Mouse (Mus musculus) embryonic facial prominence, embryonic 15.5 days (tissue): ENCODE data around the gene Bag5. TPM values are rescaled to one million over a fixed set of nuclear protein-coding genes. Genes with fewer than 3 reads are reported as not detected.

Experiments
- ATAC-seq: fragments of 200-750 bp; cut with Nextera tagmentation; 2 replicates; pipeline ENCODE4 v1.8.0; 2017; ENCODE audit warnings: low read depth, moderate TSS enrichment; ENCODE audit not compliant: insufficient number of reproducible peaks, low FRiP score, low TSS enrichment
- H3K27ac ChIP-seq: fragments of 300-500 bp; sonication (generic); replicated peaks from 2 replicates; pipeline ENCODE4 v1.5.1; 2015; ENCODE audit warnings: mild to moderate bottlenecking, inconsistent platforms
- H3K27me3 ChIP-seq: fragments of 300-500 bp; sonication (generic); 2 replicates; pipeline ENCODE4 v1.6.1; 2015; ENCODE audit warnings: inconsistent platforms
- H3K36me3 ChIP-seq: fragments of 300-500 bp; sonication (generic); 2 replicates; pipeline ENCODE4 v1.6.1; 2015; ENCODE audit warnings: mild to moderate bottlenecking, inconsistent platforms
- H3K4me1 ChIP-seq: fragments of 300-500 bp; sonication (generic); 2 replicates; pipeline ENCODE4 v1.6.1; 2015; ENCODE audit warnings: inconsistent platforms
- H3K4me2 ChIP-seq: fragments of 300-500 bp; sonication (generic); replicated peaks from 2 replicates; pipeline ENCODE4 v1.6.1; 2015; ENCODE audit warnings: mild to moderate bottlenecking, inconsistent platforms
- H3K4me3 ChIP-seq: fragments of 300-500 bp; sonication (generic); replicated peaks from 2 replicates; pipeline ENCODE4 v1.5.1; 2015; ENCODE audit warnings: mild to moderate bottlenecking, inconsistent platforms
- H3K9ac ChIP-seq: fragments of 300-500 bp; sonication (generic); 2 replicates; pipeline ENCODE4 v1.6.1; 2015; ENCODE audit warnings: inconsistent platforms
- H3K9me3 ChIP-seq: fragments of 300-500 bp; sonication (generic); replicated peaks from 2 replicates; pipeline ENCODE4 v1.6.1; 2016; ENCODE audit warnings: inconsistent platforms
- WGBS: fragments of 180-500 bp; shearing (Covaris S2); methylation state at CpG from one replicate; pipeline ENCODE4 v1.1.7; 2015; 5-methylcytosine and 5-hydroxymethylcytosine counted together
- polyA plus RNA-seq: library from polyadenylated mRNA; unstranded; fragments of >200 nt; fragmentation: Nextera tagmentation; extraction: Ambion mirVana; gene quantifications from 2 replicates; pipeline ENCODE4 v1.2.1, GENCODE M21; 2015

The Bag5 gene
- polyA plus RNA-seq, 1 experiment from 2014 or later = 65.5 TPM

DNA sequence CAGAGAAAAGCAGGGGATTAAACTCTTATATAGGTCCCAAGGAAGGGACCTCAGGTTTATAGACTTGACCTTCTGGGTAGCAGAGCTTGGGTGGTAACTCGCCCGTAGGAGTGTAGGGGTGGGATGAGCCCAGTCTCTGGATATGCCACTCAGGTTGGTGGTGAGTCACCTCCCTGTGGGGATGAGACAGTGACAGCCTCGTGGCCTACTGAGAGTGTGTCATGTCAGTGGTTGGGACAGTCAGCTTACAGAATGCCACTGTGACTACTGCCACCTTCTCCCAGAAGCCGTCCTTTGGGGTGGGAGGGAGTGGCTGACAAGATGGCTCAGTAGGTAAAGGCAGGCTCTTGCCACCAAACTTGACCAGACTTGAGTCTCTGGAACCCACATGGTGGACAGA lies 26.7 kb downstream of the Bag5 start:
- no peak for ATAC-seq
- 77% methylated on average over 4 of the region's 4 CpGs for WGBS
- H3K9me3 ChIP-seq = no peaks in the 10 kb centered on the region
- H3K27me3 ChIP-seq = no peaks in the 10 kb centered on the region
- H3K4me1 ChIP-seq = peaks cover 28% of the 10 kb centered on the region
- H3K4me2 ChIP-seq = no peak overlapping the region
- peaks cover 11% of the 10 kb centered on the region; the same call in 1 of the 2 replicates for H3K36me3 ChIP-seq
- H3K27ac ChIP-seq = no peak overlapping the region
- no peak overlapping the region for H3K4me3 ChIP-seq
- no peak overlapping the region for H3K9ac ChIP-seq

DNA sequence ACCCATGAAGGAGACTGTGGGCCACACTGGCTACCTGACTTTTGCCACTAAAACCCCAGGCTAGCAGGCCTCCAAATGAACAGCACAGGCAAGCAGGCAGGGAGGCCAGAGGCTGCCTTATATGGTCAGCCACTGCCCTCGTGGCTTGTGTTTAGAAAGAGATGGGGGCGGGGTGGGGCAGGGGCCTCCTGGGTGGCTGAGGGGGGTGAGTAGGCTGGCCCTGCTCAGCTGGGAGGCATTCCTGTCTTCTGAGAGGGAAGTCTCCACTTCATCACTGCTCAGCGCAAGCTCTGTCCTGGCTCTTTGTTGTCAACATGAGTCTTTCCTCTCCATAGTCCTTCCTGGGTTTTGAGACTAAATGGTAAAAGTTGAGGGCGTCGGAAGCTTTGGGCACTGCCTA lies 30.3 kb downstream of the Bag5 start:
- Histone ChIP-seq H3K4me1 (peaks cover 28% of the 10 kb centered on the region), H3K9ac (no peak overlapping the region), H3K27ac (0 out of 2 replicates have a peak overlapping the region, but pooled peaks have one; percentile 12), H3K4me3 (no peak overlapping the region), H3K4me2 (no peak overlapping the region), H3K27me3 (no peaks in the 10 kb centered on the region), H3K9me3 (no peaks in the 10 kb centered on the region), H3K36me3 (peaks cover 23% of the 10 kb centered on the region)
- ATAC-seq = no peak
- 72% methylated on average over 5 of the region's 5 CpGs for WGBS

DNA sequence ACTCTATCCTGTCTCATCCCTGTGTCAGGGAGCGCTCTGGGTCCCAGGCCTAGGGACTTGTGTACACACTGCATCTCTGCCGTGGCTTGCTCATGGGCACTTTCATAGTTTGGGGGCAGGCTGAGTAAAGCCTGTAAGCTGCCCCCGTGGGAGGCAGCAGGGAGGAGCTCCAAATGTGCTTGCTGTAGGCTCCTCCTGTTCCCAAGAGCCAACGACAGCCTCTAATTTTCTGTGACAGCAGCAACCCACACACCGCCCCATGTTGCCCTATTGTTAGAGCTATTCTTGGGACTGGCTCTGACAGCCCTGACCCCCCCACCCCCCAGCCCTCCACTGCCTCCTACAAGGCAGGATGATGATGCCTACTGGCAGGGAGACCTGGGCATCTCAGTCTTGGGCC lies 31.1 kb downstream of the Bag5 start:
- 73% methylated on average over 5 of the region's 5 CpGs for WGBS
- ATAC-seq = no peak
- H3K36me3 ChIP-seq = peaks cover 23% of the 10 kb centered on the region
- no peaks in the 10 kb centered on the region for H3K9me3 ChIP-seq
- H3K27ac ChIP-seq = no peak overlapping the region
- no peak overlapping the region for H3K9ac ChIP-seq
- H3K4me2 ChIP-seq = no peak overlapping the region
- no peaks in the 10 kb centered on the region for H3K27me3 ChIP-seq
- H3K4me3 ChIP-seq = no peak overlapping the region
- peaks cover 26% of the 10 kb centered on the region for H3K4me1 ChIP-seq

DNA sequence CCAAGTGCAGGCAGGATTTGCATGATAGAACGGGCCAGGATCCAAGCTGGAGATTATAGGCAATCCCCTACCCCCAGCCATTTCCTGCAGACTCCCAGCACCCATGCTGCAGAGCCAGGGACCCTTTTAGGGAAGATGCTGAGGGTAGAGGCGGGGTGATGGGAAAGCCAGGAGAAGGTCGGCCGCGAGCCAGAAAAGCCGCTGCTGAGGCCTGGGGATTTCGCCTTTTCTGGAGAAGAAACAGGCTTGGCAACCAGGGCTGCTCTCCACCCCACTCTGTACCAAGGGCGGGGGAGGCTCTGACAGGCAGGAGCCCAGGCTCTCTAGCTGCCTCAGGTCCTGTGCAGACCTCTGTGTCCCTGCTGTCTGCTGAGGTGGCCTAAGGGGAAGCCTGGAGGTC lies 31.8 kb downstream of the Bag5 start:
- Histone ChIP-seq H3K27me3 (no peaks in the 10 kb centered on the region), H3K4me1 (peaks cover 26% of the 10 kb centered on the region), H3K27ac (no peak overlapping the region), H3K36me3 (peaks cover 23% of the 10 kb centered on the region), H3K4me2 (no peak overlapping the region), H3K9me3 (no peaks in the 10 kb centered on the region), H3K9ac (no peak overlapping the region), H3K4me3 (no peak overlapping the region)
- 81% methylated on average over 8 of the region's 8 CpGs for WGBS
- ATAC-seq = no peak

DNA sequence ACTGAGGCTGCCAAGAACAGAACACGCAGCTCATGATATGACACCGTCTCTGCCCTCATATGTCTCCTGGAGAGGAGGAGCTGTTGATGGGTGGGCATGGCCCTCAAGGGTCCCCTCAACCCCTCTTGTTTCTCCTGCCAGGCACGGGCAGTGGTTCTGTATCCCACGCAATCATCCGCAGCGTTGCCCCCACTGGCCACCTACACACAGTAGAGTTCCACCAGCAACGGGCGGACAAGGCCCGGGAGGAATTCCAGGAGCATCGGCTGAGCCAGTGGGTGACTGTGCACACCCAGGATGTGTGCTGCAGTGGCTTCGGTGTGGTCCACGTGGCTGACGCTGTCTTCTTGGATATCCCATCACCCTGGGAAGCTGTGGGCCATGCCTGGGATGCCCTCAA lies 32.4 kb downstream of the Bag5 start:
- ATAC-seq = no peak
- Histone ChIP-seq H3K4me1 (peaks cover 26% of the 10 kb centered on the region), H3K4me2 (no peak overlapping the region), H3K9me3 (no peaks in the 10 kb centered on the region), H3K27me3 (no peaks in the 10 kb centered on the region), H3K4me3 (no peak overlapping the region), H3K36me3 (peaks cover 23% of the 10 kb centered on the region), H3K27ac (no peak overlapping the region), H3K9ac (no peak overlapping the region)
- WGBS = 93% methylated on average over 13 of the region's 13 CpGs

DNA sequence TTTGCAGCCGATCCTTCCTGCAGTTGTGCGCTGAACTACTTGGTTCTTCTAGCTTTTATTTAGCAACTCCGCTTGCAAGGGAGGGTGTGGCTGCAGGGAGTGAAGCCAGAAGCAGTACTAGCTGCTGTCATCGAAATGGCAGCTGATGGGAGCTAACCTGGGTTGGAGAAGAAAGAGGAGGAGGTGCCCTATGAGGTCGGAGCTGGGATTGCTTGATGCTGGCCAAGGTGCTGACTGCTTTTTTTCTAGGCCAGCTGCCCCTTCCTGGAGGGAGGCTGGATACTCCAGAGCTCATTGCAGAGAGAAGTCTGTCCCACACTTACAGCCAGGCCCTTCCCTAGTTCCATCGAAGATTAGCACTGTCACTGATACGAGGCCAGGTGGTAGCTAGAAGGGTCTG lies 34.1 kb downstream of the Bag5 start:
- Histone ChIP-seq H3K9ac (peak overlapping the region; percentile 48; the same call in 1 of the 2 replicates), H3K27me3 (peaks cover 8% of the 10 kb centered on the region), H3K36me3 (peaks cover 23% of the 10 kb centered on the region), H3K4me2 (peak overlapping the region; percentile 84), H3K27ac (no peak overlapping the region), H3K4me3 (peak overlapping the region; percentile 62), H3K4me1 (peaks cover 26% of the 10 kb centered on the region), H3K9me3 (no peaks in the 10 kb centered on the region)
- WGBS = 50% methylated on average over 7 of the region's 7 CpGs
- ATAC-seq = no peak

DNA sequence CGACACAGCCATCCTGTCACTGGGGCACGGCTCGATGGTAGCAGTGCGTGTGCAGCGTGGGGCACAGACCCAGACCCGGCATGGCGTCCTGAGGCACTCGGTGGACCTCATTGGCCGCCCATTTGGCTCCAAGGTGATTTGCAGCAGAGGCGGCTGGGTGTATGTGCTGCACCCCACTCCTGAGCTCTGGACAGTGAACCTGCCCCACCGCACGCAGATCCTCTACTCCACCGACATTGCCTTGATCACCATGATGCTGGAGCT lies 34.5 kb downstream of the Bag5 start:
- Histone ChIP-seq H3K27ac (no peak overlapping the region), H3K9ac (peak overlapping the region; percentile 48; the same call in 1 of the 2 replicates), H3K36me3 (peaks cover 23% of the 10 kb centered on the region), H3K9me3 (no peaks in the 10 kb centered on the region), H3K27me3 (peaks cover 12% of the 10 kb centered on the region), H3K4me1 (peaks cover 26% of the 10 kb centered on the region), H3K4me2 (peak overlapping the region; percentile 84), H3K4me3 (peak overlapping the region; percentile 62)
- ATAC-seq = no peak
- 8% methylated on average over 13 of the region's 13 CpGs for WGBS

DNA sequence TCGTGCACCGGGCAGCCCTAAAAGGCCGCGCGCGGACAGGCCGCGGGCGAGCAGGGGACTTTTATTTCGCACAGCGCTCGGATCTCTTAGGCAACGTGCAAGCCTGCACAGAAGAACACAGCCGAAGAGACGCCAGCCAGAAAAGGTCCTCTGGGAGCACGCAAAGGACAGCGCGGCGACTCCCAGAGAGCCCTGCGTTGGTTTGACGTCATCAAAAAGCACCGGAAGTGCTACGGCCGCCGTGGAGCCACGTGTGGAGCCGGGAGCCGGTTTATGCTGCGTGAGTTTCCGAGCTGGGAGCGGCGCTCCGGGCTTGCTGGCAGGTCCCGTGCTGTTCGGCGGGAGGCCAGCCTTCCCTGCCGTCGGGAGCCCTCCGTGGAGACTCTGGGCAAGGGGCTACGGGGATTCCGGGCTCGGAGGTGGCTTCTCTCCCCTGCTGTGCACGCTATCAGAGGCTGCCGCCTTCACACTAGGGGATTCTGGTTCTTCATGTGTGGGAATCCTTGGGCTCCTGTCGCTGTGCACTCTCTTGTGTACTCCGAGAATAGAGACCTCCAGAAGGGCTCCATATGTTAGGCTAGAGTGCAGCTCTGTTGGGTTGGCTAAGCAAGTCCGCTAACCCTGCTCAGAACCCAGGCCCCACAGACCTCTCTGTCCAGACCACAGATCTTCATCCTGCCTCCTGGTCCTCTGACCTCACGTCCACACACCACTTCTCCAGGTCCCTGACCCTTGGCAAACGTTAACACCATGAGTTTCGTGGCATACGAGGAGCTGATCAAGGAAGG lies 35.0 kb downstream of the Bag5 start, which contains the start of gene Trmt61a:
Gene Trmt61a (plus strand): TSS at position 224 of the 788 bp plus-strand sequence.
- Histone ChIP-seq H3K9ac (peak within 1 kb of the TSS; percentile 48), H3K27me3 (peaks cover 16% of the 10 kb centered on the region), H3K27ac (peak within 1 kb of the TSS; percentile 94), H3K4me1 (peaks cover 26% of the 10 kb centered on the region), H3K4me2 (peak within 1 kb of the TSS; percentile 84), H3K36me3 (peaks cover 23% of the 10 kb centered on the region), H3K9me3 (no peaks in the 10 kb centered on the region), H3K4me3 (peak within 1 kb of the TSS; percentile 62)
- WGBS = under 1% methylated on average over 51 of the region's 51 CpGs
- peak; percentile 87 for ATAC-seq

DNA sequence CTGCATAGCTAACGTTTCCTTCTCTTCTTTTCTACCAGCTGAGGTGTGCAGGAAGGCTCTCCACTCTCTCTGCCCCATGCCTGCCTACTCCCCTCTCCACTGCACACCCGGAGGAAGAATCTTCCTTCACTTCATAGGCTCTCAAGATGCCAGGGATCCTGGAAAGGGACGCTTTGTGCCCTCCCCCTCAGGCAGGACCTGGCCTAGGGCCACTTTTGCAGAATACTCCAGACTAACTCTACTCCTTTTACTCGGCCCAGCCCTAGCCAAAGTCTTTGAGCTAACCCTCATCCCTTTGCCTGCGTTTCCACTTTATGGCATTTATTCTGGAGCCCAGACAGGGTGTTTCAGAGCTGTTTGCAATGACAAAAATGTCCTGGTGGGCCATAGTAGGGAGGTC lies 35.6 kb downstream of the Bag5 start:
- H3K27ac ChIP-seq = peak overlapping the region; percentile 94
- H3K27me3 ChIP-seq = peaks cover 22% of the 10 kb centered on the region
- WGBS = 8% methylated on average over 5 of the region's 5 CpGs
- H3K4me3 ChIP-seq = peak overlapping the region; percentile 62
- 0 out of 2 replicates have a peak, but pooled peaks have one; percentile 2 for ATAC-seq
- H3K9ac ChIP-seq = peak overlapping the region; percentile 48; the same call in 1 of the 2 replicates
- peak overlapping the region; percentile 84 for H3K4me2 ChIP-seq
- H3K4me1 ChIP-seq = peaks cover 26% of the 10 kb centered on the region
- H3K9me3 ChIP-seq = no peaks in the 10 kb centered on the region
- peaks cover 23% of the 10 kb centered on the region for H3K36me3 ChIP-seq

DNA sequence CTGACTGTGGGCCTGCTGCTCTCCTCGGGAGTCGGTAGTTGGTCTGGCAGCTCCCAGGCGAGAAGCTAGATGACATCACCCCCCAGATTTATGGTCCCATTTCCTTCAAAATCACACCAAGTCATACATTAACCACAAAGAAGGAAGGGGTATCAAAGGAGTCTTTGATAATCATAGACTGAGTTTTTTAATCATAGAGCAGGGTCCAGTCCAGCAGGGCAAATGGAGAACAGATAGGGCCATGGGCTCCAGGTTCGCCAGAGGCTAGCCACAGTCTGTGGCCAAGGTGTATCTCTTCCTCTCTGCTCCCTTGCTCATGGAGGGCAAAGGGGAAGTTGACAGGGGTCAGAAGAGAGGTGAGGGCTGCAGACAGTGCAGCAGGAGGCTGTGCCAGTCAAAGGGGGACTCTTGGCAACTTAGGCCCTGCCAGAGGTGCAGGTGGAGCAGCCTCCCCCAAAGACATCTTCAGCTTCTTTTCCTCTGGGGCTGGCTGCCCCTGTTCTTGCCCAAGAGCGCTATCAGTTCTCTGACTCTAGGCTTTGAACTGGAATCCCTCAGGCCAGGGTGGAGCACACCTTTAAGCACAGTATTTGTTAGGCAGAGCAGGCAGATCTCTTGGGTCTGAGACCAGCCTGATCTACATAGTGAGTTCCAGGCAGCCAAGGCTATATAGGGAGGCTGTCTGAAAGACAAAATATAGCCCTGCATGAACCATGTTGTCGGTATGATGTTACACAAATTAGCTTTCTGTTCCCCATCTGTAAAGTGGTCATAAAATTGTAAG lies 37.1 kb downstream of the Bag5 start:
- ATAC-seq = no peak
- Histone ChIP-seq H3K4me1 (peaks cover 36% of the 10 kb centered on the region), H3K27ac (no peak overlapping the region), H3K27me3 (peaks cover 37% of the 10 kb centered on the region), H3K9ac (no peak overlapping the region), H3K36me3 (peaks cover 9% of the 10 kb centered on the region; the same call in 1 of the 2 replicates), H3K4me3 (no peak overlapping the region), H3K9me3 (no peaks in the 10 kb centered on the region), H3K4me2 (no peak overlapping the region)
- WGBS = 83% methylated on average over 6 of the region's 6 CpGs

DNA sequence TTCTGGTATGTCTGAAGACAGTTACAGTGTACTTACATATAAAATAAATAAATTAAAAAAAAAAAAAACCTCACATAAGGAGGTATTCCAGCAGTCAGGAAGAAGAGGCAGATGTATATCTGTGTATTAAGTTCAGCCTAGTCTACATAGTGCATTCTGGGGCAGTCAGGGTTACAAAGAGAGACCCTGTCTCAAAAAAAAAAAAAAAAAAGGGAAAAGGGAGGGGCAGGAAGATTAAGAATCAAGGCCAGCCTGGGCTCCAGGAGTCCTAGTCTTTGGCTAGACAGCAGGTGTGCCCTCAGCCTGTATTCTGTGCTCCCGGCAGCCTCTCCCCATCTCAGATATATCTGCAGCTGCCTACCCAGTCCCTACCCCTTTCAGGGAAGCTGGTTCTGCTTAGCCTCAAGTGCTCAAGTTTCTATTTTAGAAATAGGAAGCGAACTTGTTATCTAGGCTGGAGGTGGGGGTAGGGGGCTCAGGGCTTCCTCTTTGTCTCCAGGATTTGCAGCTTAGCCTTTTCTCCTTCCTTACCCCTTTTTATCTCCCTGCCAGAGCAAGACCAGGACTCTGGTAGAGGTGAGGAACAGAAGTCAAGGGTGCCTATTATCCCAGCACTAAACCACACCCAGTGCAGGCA lies 38.1 kb downstream of the Bag5 start:
- Histone ChIP-seq H3K36me3 (0 out of 2 replicates have a peak, but pooled peaks cover 3% of the 10 kb centered on the region), H3K27ac (no peak overlapping the region), H3K4me2 (no peak overlapping the region), H3K4me1 (peaks cover 47% of the 10 kb centered on the region), H3K27me3 (peaks cover 47% of the 10 kb centered on the region), H3K9me3 (no peaks in the 10 kb centered on the region), H3K4me3 (no peak overlapping the region), H3K9ac (no peak overlapping the region)
- ATAC-seq = no peak
- 34% methylated on average over 2 of the region's 2 CpGs for WGBS
